Mouse (Mus musculus) ES-E14 (cell line): Measurements from ENCODE around the gene Cnp. TPM values are rescaled to one million over a fixed set of nuclear protein-coding genes. Genes with fewer than 3 reads are reported as not detected.
"Not testable (repeated sequence)": the region's sequence is repeated elsewhere in the genome, so short reads cannot be mapped to it uniquely, and the experiment has no call there.

ENCODE experiments used
- DNase-seq: peaks from one replicate; pipeline ENCODE4 v3.0.0-alpha.2; 2013; ENCODE audit warnings: low read depth, low spot score
- H3K27ac ChIP-seq: 2 replicates; pipeline ENCODE4 v1.5.1; 2012; ENCODE audit warnings: low read depth, mild to moderate bottlenecking, low read length, moderate library complexity, mixed read lengths; ENCODE audit not compliant: poor library complexity, insufficient read depth, severe bottlenecking
- H3K36me3 ChIP-seq: 2 replicates; pipeline ENCODE4 v1.6.1; 2012; ENCODE audit warnings: mild to moderate bottlenecking, low read length, moderate library complexity, mixed read lengths; ENCODE audit not compliant: control insufficient read depth, poor library complexity, insufficient read depth, severe bottlenecking
- H3K4me1 ChIP-seq, 2 experiments: fragments of 150-350 bp in 1 of 2; sonication (generic) in 1 of 2; 2 replicates each; pipeline ENCODE4 v1.6.1; 2012; ENCODE audit warnings: low read length in 2 of 2, mild to moderate bottlenecking in 1 of 2, mixed read lengths in 1 of 2; ENCODE audit not compliant: control insufficient read depth in 2 of 2, insufficient read depth in 2 of 2, poor library complexity in 1 of 2
- H3K4me3 ChIP-seq, 2 experiments: fragments of 150-350 bp in 1 of 2; sonication (generic) in 1 of 2; 2 replicates each; pipeline ENCODE4 v1.5.1; 2012; ENCODE audit warnings: low read length in 2 of 2, low read depth in 1 of 2, mild to moderate bottlenecking in 1 of 2, mixed read lengths in 1 of 2; ENCODE audit not compliant: insufficient read depth in 1 of 2, poor library complexity in 1 of 2, severe bottlenecking in 1 of 2
- H3K9ac ChIP-seq: 2 replicates; pipeline ENCODE4 v1.6.1; 2012; ENCODE audit warnings: low read depth, mild to moderate bottlenecking, low read length, mixed read lengths; ENCODE audit not compliant: poor library complexity, insufficient read depth, severe bottlenecking
- H3K9me3 ChIP-seq: fragments of 150-350 bp; sonication (generic); 2 replicates; pipeline ENCODE4 v1.6.1; 2012; ENCODE audit warnings: low read depth, mild to moderate bottlenecking, low read length; ENCODE audit not compliant: control insufficient read depth, insufficient read depth
- CHD2 ChIP-seq: IDR thresholded peaks from 2 replicates; pipeline ENCODE4 v1.6.1; 2014; ENCODE audit warnings: mild to moderate bottlenecking, low read depth, low read length, inconsistent platforms
- HCFC1 ChIP-seq: IDR thresholded peaks from 2 replicates; pipeline ENCODE4 v1.6.1; 2012; ENCODE audit warnings: low read length, inconsistent platforms, borderline replicate concordance; ENCODE audit not compliant: insufficient read depth
- MAFK ChIP-seq: IDR thresholded peaks from 2 replicates; pipeline ENCODE4 v1.6.1; 2014; ENCODE audit warnings: mild to moderate bottlenecking, low read depth, low read length, inconsistent platforms; ENCODE audit not compliant: insufficient read depth
- ZC3H11A ChIP-seq: IDR thresholded peaks from 2 replicates; pipeline ENCODE4 v1.6.1; 2012; ENCODE audit warnings: low read depth, mild to moderate bottlenecking, inconsistent platforms, low read length, borderline replicate concordance
- ZNF384 ChIP-seq: IDR thresholded peaks from 2 replicates; pipeline ENCODE4 v1.6.1; 2012; ENCODE audit warnings: low read depth, low read length, inconsistent platforms
- in situ Hi-C, 2 experiments: fragments of 600-800 bp; cut with MboI; formaldehyde crosslinking; loops; one replicate each; pipeline ENCODE4 v1.15.1; 2025; ENCODE audit warnings: low sequenced_read_pairs in 2 of 2, inconsistent platforms in 1 of 2; ENCODE audit not compliant: unreplicated experiment in 2 of 2
- total RNA-seq: library from RNA; depleted of rRNA; stranded (reverse); fragments of 300-350 nt; gene quantifications from 2 replicates; pipeline ENCODE4 v1.2.3, GENCODE M21; 2012

Gene Cnp
- total RNA-seq, 1 experiment, result 11.9 TPM

DNA sequence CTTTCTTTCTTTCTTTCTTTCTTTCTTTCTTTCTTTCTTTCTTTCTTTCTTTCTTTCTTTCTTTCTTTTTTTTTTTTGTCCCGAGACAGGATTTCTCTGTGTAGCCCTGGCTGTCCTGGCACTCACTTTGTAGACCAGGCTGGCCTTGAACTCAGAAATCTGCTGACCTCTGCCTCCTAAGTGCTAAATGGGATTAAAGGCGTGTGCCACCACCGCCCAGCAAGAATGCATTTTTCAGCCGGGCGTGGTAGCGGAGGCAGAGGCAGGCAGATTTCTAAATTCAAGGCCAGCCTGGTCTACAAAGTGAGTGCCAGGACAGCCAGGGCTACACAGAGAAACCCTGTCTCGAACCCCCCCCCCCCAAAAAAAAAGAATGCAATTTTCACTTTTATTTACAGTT, 42.1 kb downstream of the Cnp start:
- H3K9ac ChIP-seq, H3K4me3 ChIP-seq, DNase-seq, H3K36me3 ChIP-seq, H3K9me3 ChIP-seq, in situ Hi-C loops: not testable (repeated sequence)
- Histone ChIP-seq H3K4me1 (peaks cover 5 to 13% of the 10 kb centered on the region in 2 experiments; a peak in 3 of 4 replicates), H3K27ac (peak overlapping the region; percentile 66; the same call in 1 of the 2 replicates)
- TF ChIP-seq ZNF384, result 0 out of 2 replicates have a peak, but pooled peaks have one; percentile 65

DNA sequence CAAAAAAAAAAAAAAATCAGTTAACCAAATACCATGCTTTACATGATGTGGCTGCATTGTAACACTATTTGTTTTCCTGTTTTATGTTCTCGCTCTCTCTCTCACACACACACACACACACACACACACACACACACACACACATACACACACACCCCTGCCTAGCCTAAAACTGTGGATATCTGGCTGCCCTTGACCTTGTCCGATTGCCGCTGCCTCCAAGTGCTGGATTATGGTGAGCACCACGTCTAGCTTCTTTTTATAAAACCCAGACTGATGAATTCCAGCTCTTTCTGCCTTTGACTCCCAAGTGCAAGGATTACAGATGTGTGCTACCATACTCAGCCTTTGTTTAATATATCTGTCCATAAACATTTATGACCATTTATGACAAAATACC, 42.8 kb downstream of the Cnp start:
- H3K9ac ChIP-seq, result peak overlapping the region; percentile 41; the same call in 1 of the 2 replicates
- TF ChIP-seq HCFC1 (no peak), ZNF384 (no peak), MAFK (no peak), ZC3H11A (no peak)
- in situ Hi-C loops, result no loop called here

DNA sequence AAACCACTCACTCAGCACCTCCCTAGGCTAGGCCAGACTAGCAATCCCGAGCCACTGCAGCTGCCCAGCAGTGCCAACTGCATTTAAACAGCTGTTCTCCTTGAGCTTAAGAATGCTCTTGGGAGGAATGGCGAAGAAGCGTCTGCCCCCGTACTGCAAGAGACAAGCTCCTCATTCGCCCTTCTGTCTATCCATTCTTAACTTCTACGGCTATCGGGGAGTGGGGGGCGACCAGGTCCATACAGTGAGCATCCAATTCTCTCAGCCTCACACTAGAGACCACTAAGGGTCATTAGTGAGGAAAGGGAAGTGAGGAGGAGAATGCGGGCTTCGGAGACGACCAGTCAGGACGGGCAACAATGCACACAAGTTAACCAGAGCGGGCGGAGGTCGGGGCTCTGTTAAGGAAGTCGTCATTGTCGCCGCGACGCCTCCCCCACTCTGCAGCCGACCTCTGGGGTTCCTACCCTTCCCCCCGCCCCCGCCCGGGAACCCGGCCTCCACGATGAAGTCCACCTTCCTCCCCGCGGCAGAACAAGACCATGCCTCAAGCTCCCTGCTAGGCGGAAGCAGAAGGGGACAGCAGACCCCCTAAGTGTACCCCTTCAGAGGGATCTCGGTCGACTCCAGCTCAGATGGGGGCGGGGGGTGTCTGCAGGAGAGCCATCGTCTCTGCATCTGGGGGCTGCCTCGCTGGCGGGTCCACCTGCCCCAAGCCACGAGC, 44.2 kb downstream of the Cnp start, which contains the start of gene Nkiras2:
Nkiras2 (plus strand) TSS at position 484 of the 724 bp plus-strand sequence.
- Histone ChIP-seq H3K4me1 (peaks cover 3 to 5% of the 10 kb centered on the region in 2 experiments; a peak in 3 of 4 replicates), H3K9ac (peak within 1 kb of the TSS; percentile 98), H3K9me3 (no peaks in the 10 kb centered on the region), H3K4me3 (peak within 1 kb of the TSS; percentile 86 to 96), H3K36me3 (no peaks in the 10 kb centered on the region), H3K27ac (peak within 1 kb of the TSS; percentile 97)
- TF ChIP-seq MAFK, result no peak
- TF ChIP-seq ZC3H11A, result no peak
- no peak for TF ChIP-seq HCFC1
- TF ChIP-seq CHD2, result no peak
- TF ChIP-seq ZNF384, result no peak
- in situ Hi-C loops, result no loop called here
- peak; percentile 56 for DNase-seq

More for the DNA sequence above, 42.8 kb downstream of the Cnp start:
- peaks cover 5 to 7% of the 10 kb centered on the region in 2 experiments; a peak in 3 of 4 replicates for H3K4me1 ChIP-seq
- no peak for DNase-seq
- H3K4me3 ChIP-seq, result peak overlapping the region; percentile 86 to 96
- no peaks in the 10 kb centered on the region for H3K9me3 ChIP-seq
- peak overlapping the region; percentile 66 for H3K27ac ChIP-seq
- no peaks in the 10 kb centered on the region; the same call in 1 of the 2 replicates for H3K36me3 ChIP-seq

DNA sequence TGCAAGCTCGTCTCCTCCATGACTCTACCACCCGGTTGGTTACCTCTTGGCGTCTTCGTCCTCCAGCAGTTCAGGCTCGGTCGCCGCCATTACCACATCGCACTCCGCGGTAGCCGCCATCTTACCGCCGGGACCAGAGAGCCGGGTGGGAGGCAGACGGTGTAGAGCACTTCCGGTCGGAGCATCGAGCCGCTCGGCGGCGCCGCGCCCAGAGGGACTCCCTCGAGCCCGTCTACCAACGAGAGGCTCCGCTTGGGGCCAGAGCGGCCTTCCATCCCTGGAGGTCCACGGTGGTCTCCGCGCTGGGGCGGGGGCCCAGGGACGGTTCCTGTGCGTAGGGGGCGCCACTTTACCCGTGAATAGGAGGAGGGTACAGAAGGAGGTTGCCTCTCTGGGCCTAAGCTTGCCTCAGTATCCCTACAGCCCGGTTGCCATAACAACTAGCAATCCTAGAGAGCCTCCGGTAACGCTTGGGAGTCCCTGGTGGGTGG, 44.8 kb downstream of the Cnp start:
- in situ Hi-C loops, result no loop called here
- TF ChIP-seq HCFC1 (peak; percentile 71), ZNF384 (no peak)
- Histone ChIP-seq H3K9ac (peak overlapping the region; percentile 98), H3K36me3 (peaks cover 1% of the 10 kb centered on the region; the same call in 1 of the 2 replicates), H3K9me3 (no peaks in the 10 kb centered on the region), H3K27ac (peak overlapping the region; percentile 97), H3K4me1 (peaks cover 3 to 8% of the 10 kb centered on the region in 2 experiments; a peak in 3 of 4 replicates), H3K4me3 (peak overlapping the region; percentile 86 to 96)
- DNase-seq, result peak; percentile 98
